Mouse (Mus musculus): Measurements from ENCODE around the gene Lin28a. TPM values are rescaled to one million over a fixed set of nuclear protein-coding genes. Genes with fewer than 3 reads are reported as not detected.

The Lin28a gene
- polyA plus RNA-seq, 1 experiment from 2014 or later, result 1.4 TPM

GRCm38 (mm10) chr4:134058908-134059307 is 40.3 kb upstream of the Lin28a start:
- ATAC-seq (ENCODE audit: insufficient number of reproducible peaks, low FRiP score, low TSS enrichment, low read depth), result no peak
- no peaks in the 10 kb centered on the region for H3K36me3 ChIP-seq (ENCODE audit: control insufficient read depth, insufficient read depth, low read length)
- DNase-seq (ENCODE audit: low spot score), result no peak
- no peaks in the 10 kb centered on the region for H3K4me1 ChIP-seq (ENCODE audit: control insufficient read depth, insufficient read depth, low read length)
- H3K9me3 ChIP-seq (ENCODE audit: control insufficient read depth, low read length), result no peaks in the 10 kb centered on the region
- 0 out of 2 replicates have a peak, but pooled peaks cover 3% of the 10 kb centered on the region for H3K27me3 ChIP-seq (ENCODE audit: control insufficient read depth, insufficient read depth, low read length)
- H3K4me3 ChIP-seq (ENCODE audit: low read depth, low read length), result no peak overlapping the region
- no peak overlapping the region for H3K9ac ChIP-seq (ENCODE audit: low read length)
- WGBS, result 78% methylated on average over 6 of the region's 6 CpGs
- no peak overlapping the region for H3K4me2 ChIP-seq (ENCODE audit: low read depth, severe bottlenecking)
- H3K27ac ChIP-seq (replicated peaks; ENCODE audit: low read depth, low read length), result no peak overlapping the region

- DNase-seq (ENCODE audit: low spot score) (no peak), ATAC-seq (ENCODE audit: insufficient number of reproducible peaks, low FRiP score, low TSS enrichment, low read depth) (no peak)
- Histone ChIP-seq H3K4me1 (ENCODE audit: control insufficient read depth, insufficient read depth, low read length) (no peaks in the 10 kb centered on the region), H3K9ac (ENCODE audit: low read length) (no peak overlapping the region), H3K4me2 (ENCODE audit: low read depth, severe bottlenecking) (no peak overlapping the region), H3K27ac (replicated peaks; ENCODE audit: low read depth, low read length) (no peak overlapping the region), H3K4me3 (ENCODE audit: low read depth, low read length) (no peak overlapping the region), H3K36me3 (ENCODE audit: control insufficient read depth, insufficient read depth, low read length) (no peaks in the 10 kb centered on the region), H3K9me3 (ENCODE audit: control insufficient read depth, low read length) (no peaks in the 10 kb centered on the region), H3K27me3 (ENCODE audit: control insufficient read depth, insufficient read depth, low read length) (0 out of 2 replicates have a peak, but pooled peaks cover 3% of the 10 kb centered on the region)
- 20% methylated on average over 14 of the region's 14 CpGs for WGBS
These were observed 39.6 kb upstream of the Lin28a start for GRCm38 (mm10) chr4:134058166-134058715.

GRCm38 (mm10) chr4:134053538-134053937 is 34.9 kb upstream of the Lin28a start, which contains the start of gene Zfp683:
Zfp683 (plus strand) TSS chr4:134053838.
- H3K9ac ChIP-seq (ENCODE audit: low read length), result no peak within 1 kb of the TSS
- 84% methylated on average over 3 of the region's 3 CpGs for WGBS

GRCm38 (mm10) chr4:134052560-134052959 is 33.9 kb upstream of the Lin28a start:
- no peak overlapping the region for H3K27ac ChIP-seq (replicated peaks; ENCODE audit: low read depth, low read length)
- H3K4me2 ChIP-seq (ENCODE audit: low read depth, severe bottlenecking), result no peak overlapping the region
- H3K4me1 ChIP-seq (ENCODE audit: control insufficient read depth, insufficient read depth, low read length), result no peaks in the 10 kb centered on the region
- WGBS, result 43% methylated on average over 8 of the region's 8 CpGs
- H3K27me3 ChIP-seq (ENCODE audit: control insufficient read depth, insufficient read depth, low read length), result no peaks in the 10 kb centered on the region
- H3K36me3 ChIP-seq (ENCODE audit: control insufficient read depth, insufficient read depth, low read length), result no peaks in the 10 kb centered on the region
- H3K4me3 ChIP-seq (ENCODE audit: low read depth, low read length), result no peak overlapping the region
- DNase-seq (ENCODE audit: low spot score) (no peak), ATAC-seq (ENCODE audit: insufficient number of reproducible peaks, low FRiP score, low TSS enrichment, low read depth) (no peak)
- no peaks in the 10 kb centered on the region; the same call in 1 of the 2 replicates for H3K9me3 ChIP-seq (ENCODE audit: control insufficient read depth, low read length)
- H3K9ac ChIP-seq (ENCODE audit: low read length), result no peak overlapping the region

More at GRCm38 (mm10) chr4:134053538-134053937, 34.9 kb upstream of the Lin28a start, which contains the start of gene Zfp683:
- Histone ChIP-seq H3K4me1 (ENCODE audit: control insufficient read depth, insufficient read depth, low read length) (no peaks in the 10 kb centered on the region), H3K27me3 (ENCODE audit: control insufficient read depth, insufficient read depth, low read length) (no peaks in the 10 kb centered on the region), H3K4me3 (ENCODE audit: low read depth, low read length) (no peak within 1 kb of the TSS), H3K27ac (replicated peaks; ENCODE audit: low read depth, low read length) (no peak within 1 kb of the TSS), H3K36me3 (ENCODE audit: control insufficient read depth, insufficient read depth, low read length) (no peaks in the 10 kb centered on the region), H3K9me3 (ENCODE audit: control insufficient read depth, low read length) (no peaks in the 10 kb centered on the region; the same call in 1 of the 2 replicates), H3K4me2 (ENCODE audit: low read depth, severe bottlenecking) (no peak within 1 kb of the TSS)
- no peak for ATAC-seq (ENCODE audit: insufficient number of reproducible peaks, low FRiP score, low TSS enrichment, low read depth)
- no peak for DNase-seq (ENCODE audit: low spot score)

- H3K27me3 ChIP-seq (ENCODE audit: control insufficient read depth, insufficient read depth, low read length), result no peaks in the 10 kb centered on the region
- no peak for DNase-seq (ENCODE audit: low spot score)
- 84% methylated on average over 5 of the region's 5 CpGs for WGBS
These were observed 33.3 kb upstream of the Lin28a start for GRCm38 (mm10) chr4:134051912-134052311.

GRCm38 (mm10) chr4:134047648-134048047 is 29.0 kb upstream of the Lin28a start:
- Histone ChIP-seq H3K9me3 (ENCODE audit: control insufficient read depth, low read length) (no peaks in the 10 kb centered on the region; the same call in 1 of the 2 replicates), H3K4me3 (ENCODE audit: low read depth, low read length) (no peak overlapping the region), H3K9ac (ENCODE audit: low read length) (no peak overlapping the region), H3K27ac (replicated peaks; ENCODE audit: low read depth, low read length) (no peak overlapping the region), H3K4me2 (ENCODE audit: low read depth, severe bottlenecking) (no peak overlapping the region), H3K4me1 (ENCODE audit: control insufficient read depth, insufficient read depth, low read length) (no peaks in the 10 kb centered on the region), H3K36me3 (ENCODE audit: control insufficient read depth, insufficient read depth, low read length) (no peaks in the 10 kb centered on the region), H3K27me3 (ENCODE audit: control insufficient read depth, insufficient read depth, low read length) (no peaks in the 10 kb centered on the region)
- WGBS, result 42% methylated on average over 5 of the region's 5 CpGs
- DNase-seq (ENCODE audit: low spot score) (no peak), ATAC-seq (ENCODE audit: insufficient number of reproducible peaks, low FRiP score, low TSS enrichment, low read depth) (no peak)

More at GRCm38 (mm10) chr4:134051912-134052311, 33.3 kb upstream of the Lin28a start:
- H3K36me3 ChIP-seq (ENCODE audit: control insufficient read depth, insufficient read depth, low read length), result no peaks in the 10 kb centered on the region
- ATAC-seq (ENCODE audit: insufficient number of reproducible peaks, low FRiP score, low TSS enrichment, low read depth), result no peak
- H3K4me2 ChIP-seq (ENCODE audit: low read depth, severe bottlenecking), result no peak overlapping the region
- H3K4me3 ChIP-seq (ENCODE audit: low read depth, low read length), result no peak overlapping the region
- H3K9me3 ChIP-seq (ENCODE audit: control insufficient read depth, low read length), result no peaks in the 10 kb centered on the region; the same call in 1 of the 2 replicates
- H3K4me1 ChIP-seq (ENCODE audit: control insufficient read depth, insufficient read depth, low read length), result no peaks in the 10 kb centered on the region
- no peak overlapping the region for H3K9ac ChIP-seq (ENCODE audit: low read length)
- no peak overlapping the region for H3K27ac ChIP-seq (replicated peaks; ENCODE audit: low read depth, low read length)

- Histone ChIP-seq H3K27ac (replicated peaks; ENCODE audit: low read depth, low read length) (no peak overlapping the region), H3K27me3 (ENCODE audit: control insufficient read depth, insufficient read depth, low read length) (no peaks in the 10 kb centered on the region), H3K4me3 (ENCODE audit: low read depth, low read length) (no peak overlapping the region), H3K4me1 (ENCODE audit: control insufficient read depth, insufficient read depth, low read length) (peaks cover 6% of the 10 kb centered on the region; the same call in 1 of the 2 replicates), H3K4me2 (ENCODE audit: low read depth, severe bottlenecking) (no peak overlapping the region), H3K9me3 (ENCODE audit: control insufficient read depth, low read length) (no peaks in the 10 kb centered on the region), H3K36me3 (ENCODE audit: control insufficient read depth, insufficient read depth, low read length) (no peaks in the 10 kb centered on the region), H3K9ac (ENCODE audit: low read length) (no peak overlapping the region)
- ATAC-seq (ENCODE audit: insufficient number of reproducible peaks, low FRiP score, low TSS enrichment, low read depth) (no peak), DNase-seq (ENCODE audit: low spot score) (no peak)
- WGBS, result 48% methylated on average over 2 of the region's 2 CpGs
These were observed 24.4 kb upstream of the Lin28a start for GRCm38 (mm10) chr4:134043041-134043440.

- Histone ChIP-seq H3K4me2 (ENCODE audit: low read depth, severe bottlenecking) (no peak overlapping the region), H3K27me3 (ENCODE audit: control insufficient read depth, insufficient read depth, low read length) (no peaks in the 10 kb centered on the region), H3K9me3 (ENCODE audit: control insufficient read depth, low read length) (no peaks in the 10 kb centered on the region), H3K27ac (replicated peaks; ENCODE audit: low read depth, low read length) (no peak overlapping the region), H3K36me3 (ENCODE audit: control insufficient read depth, insufficient read depth, low read length) (no peaks in the 10 kb centered on the region), H3K4me1 (ENCODE audit: control insufficient read depth, insufficient read depth, low read length) (peaks cover 6% of the 10 kb centered on the region; the same call in 1 of the 2 replicates), H3K9ac (ENCODE audit: low read length) (no peak overlapping the region), H3K4me3 (ENCODE audit: low read depth, low read length) (no peak overlapping the region)
- ATAC-seq (ENCODE audit: insufficient number of reproducible peaks, low FRiP score, low TSS enrichment, low read depth), result 0 out of 2 replicates have a peak, but pooled peaks have one; percentile 39
- 48% methylated on average over 9 of the region's 9 CpGs for WGBS
- peak; percentile 60 for DNase-seq (ENCODE audit: low spot score)
These were observed 22.9 kb upstream of the Lin28a start for GRCm38 (mm10) chr4:134041317-134042123.
